Mouse (Mus musculus) stomach, postnatal 0 days (tissue): Measurements from ENCODE around the gene Ppp4c. TPM values are rescaled to one million over a fixed set of nuclear protein-coding genes. Genes with fewer than 3 reads are reported as not detected.

ENCODE experiments used
- ATAC-seq: fragments of 200-750 bp; cut with Nextera tagmentation; 2 replicates; pipeline ENCODE4 v1.8.0; 2017; ENCODE audit not compliant: low FRiP score, low TSS enrichment
- DNase-seq: peaks from one replicate; pipeline ENCODE4 v3.0.0-alpha.2; 2016; ENCODE audit warnings: low spot score
- H3K27ac ChIP-seq: fragments of 300-500 bp; sonication (generic); replicated peaks from 2 replicates; pipeline ENCODE4 v1.5.1; 2014; ENCODE audit warnings: mild to moderate bottlenecking, control low read depth
- H3K27me3 ChIP-seq: fragments of 300-500 bp; sonication (generic); 2 replicates; pipeline ENCODE4 v1.6.1; 2014; ENCODE audit warnings: low read length; ENCODE audit not compliant: control insufficient read depth, insufficient read depth
- H3K36me3 ChIP-seq: fragments of 300-500 bp; sonication (generic); 2 replicates; pipeline ENCODE4 v1.6.1; 2014; ENCODE audit warnings: low read length, mixed read lengths; ENCODE audit not compliant: control insufficient read depth, insufficient read depth
- H3K4me1 ChIP-seq: fragments of 300-500 bp; sonication (generic); replicated peaks from 2 replicates; pipeline ENCODE4 v1.6.1; 2014; ENCODE audit warnings: antibody characterized with exemption; ENCODE audit not compliant: control insufficient read depth, insufficient read depth
- H3K4me2 ChIP-seq: fragments of 300-500 bp; sonication (generic); replicated peaks from 2 replicates; pipeline ENCODE4 v1.6.1; 2014; ENCODE audit warnings: low read depth, mild to moderate bottlenecking, control low read depth, moderate library complexity
- H3K4me3 ChIP-seq: fragments of 300-500 bp; sonication (generic); 2 replicates; pipeline ENCODE4 v1.5.1; 2014; ENCODE audit warnings: low read depth, low read length, control low read depth
- H3K9ac ChIP-seq: fragments of 300-500 bp; sonication (generic); 2 replicates; pipeline ENCODE4 v1.6.1; 2014; ENCODE audit warnings: mild to moderate bottlenecking, low read length, control low read depth, mixed read lengths
- H3K9me3 ChIP-seq: fragments of 300-500 bp; sonication (generic); 2 replicates; pipeline ENCODE4 v1.6.1; 2016; ENCODE audit warnings: low read length; ENCODE audit not compliant: control insufficient read depth
- CTCF ChIP-seq: IDR thresholded peaks from 2 replicates; pipeline ENCODE4 v1.5.1; 2016; ENCODE audit warnings: antibody characterized with exemption, low read depth, mild to moderate bottlenecking, moderate library complexity
- WGBS: fragments of 180-500 bp; shearing (Covaris S2); extraction: QIAGEN DNeasy Blood & Tissue Kit; methylation state at CpG from one replicate; pipeline ENCODE4 v1.1.7; 2014; 5-methylcytosine and 5-hydroxymethylcytosine counted together
- polyA plus RNA-seq: library from polyadenylated mRNA; unstranded; fragments of >200 nt; fragmentation: Nextera tagmentation; extraction: Ambion mirVana; gene quantifications from 2 replicates; pipeline ENCODE4 v1.2.1, GENCODE M21; 2015

Gene Ppp4c
- polyA plus RNA-seq, 1 experiment from 2014 or later: 122 TPM

DNA sequence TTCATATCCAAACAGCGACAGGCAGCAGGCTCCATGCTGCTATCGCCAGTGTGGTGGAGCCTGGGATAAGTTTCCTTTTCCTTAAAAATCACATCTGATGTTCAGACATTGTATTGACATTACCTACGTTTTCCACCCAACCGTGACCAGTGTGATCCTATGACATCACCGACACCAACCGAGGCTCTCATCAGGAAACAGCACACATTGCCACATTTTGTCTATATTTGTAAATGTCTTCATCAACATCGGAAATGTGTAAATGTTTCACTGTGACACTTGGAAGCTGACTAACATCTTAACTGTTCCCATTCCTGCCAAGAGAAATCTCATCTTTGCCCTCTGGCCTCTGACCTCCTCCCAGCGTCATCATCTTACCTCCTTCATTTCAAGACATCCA lies 56.2 kb downstream of the Ppp4c start:
- Histone ChIP-seq H3K9ac (no peak overlapping the region), H3K4me1 (no peaks in the 10 kb centered on the region), H3K27ac (no peak overlapping the region), H3K27me3 (no peaks in the 10 kb centered on the region), H3K9me3 (no peaks in the 10 kb centered on the region), H3K4me2 (no peak overlapping the region), H3K4me3 (no peak overlapping the region), H3K36me3 (no peaks in the 10 kb centered on the region)
- WGBS: 72% methylated on average over 8 of the region's 8 CpGs
- ATAC-seq (no peak), DNase-seq (no peak)
- no peak for TF ChIP-seq CTCF

Other genes starting within 250 kb of the Ppp4c start
- 150 and 163 TPM in 2 replicates for gene Eif3c, start 226.1 kb downstream of the Ppp4c start, polyA plus RNA-seq
- 0.46 and 0.56 TPM in 2 replicates for gene Apobr, start 207.6 kb downstream of the Ppp4c start, polyA plus RNA-seq
- gene Cln3, start 206.7 kb downstream of the Ppp4c start, polyA plus RNA-seq: 17.2 and 17.7 TPM in 2 replicates
- 0.10 and 0.13 TPM in 2 replicates for gene Il27, start 197.6 kb downstream of the Ppp4c start, polyA plus RNA-seq
- gene Nupr1, start 161.6 kb downstream of the Ppp4c start, polyA plus RNA-seq: 140 and 182 TPM in 2 replicates
- 28.6 and 28.9 TPM in 2 replicates for gene Sgf29, start 143.2 kb downstream of the Ppp4c start, polyA plus RNA-seq
- 10.9 and 12.4 TPM in 2 replicates for gene Sult1a1, start 116.1 kb downstream of the Ppp4c start, polyA plus RNA-seq
- gene Bola2, start 97.1 kb downstream of the Ppp4c start, polyA plus RNA-seq: 92.3 and 93.4 TPM in 2 replicates
- gene Slx1b, start 96.7 kb downstream of the Ppp4c start, polyA plus RNA-seq: 6.1 and 6.2 TPM in 2 replicates
- gene Coro1a, start 84.7 kb downstream of the Ppp4c start, polyA plus RNA-seq: 15.7 and 16.9 TPM in 2 replicates
- 114 and 116 TPM in 2 replicates for gene Mapk3, start 32.9 kb downstream of the Ppp4c start, polyA plus RNA-seq
- 51.3 and 53.1 TPM in 2 replicates for gene Gdpd3, start 26.2 kb downstream of the Ppp4c start, polyA plus RNA-seq
- 86.0 and 102 TPM in 2 replicates for gene Ypel3, start 15.5 kb downstream of the Ppp4c start, polyA plus RNA-seq
- gene Tbx6, start 11.0 kb downstream of the Ppp4c start, polyA plus RNA-seq: 0.08 and 0.18 TPM in 2 replicates
- gene Fam57b, start 5.2 kb upstream of the Ppp4c start, polyA plus RNA-seq: 0.57 and 0.59 TPM in 2 replicates
- gene 4930451I11Rik, start 39.1 kb upstream of the Ppp4c start, polyA plus RNA-seq: not detected in 2 replicates
- gene Doc2a, start 54.9 kb upstream of the Ppp4c start, polyA plus RNA-seq: 0.15 and 0.41 TPM in 2 replicates
- 5.7 and 7.6 TPM in 2 replicates for gene Hirip3, start 69.5 kb upstream of the Ppp4c start, polyA plus RNA-seq
- gene Ino80e, start 69.9 kb upstream of the Ppp4c start, polyA plus RNA-seq: 31.0 and 34.4 TPM in 2 replicates
- 13.9 TPM in 2 replicates for gene Taok2, start 92.2 kb upstream of the Ppp4c start, polyA plus RNA-seq
- 32.9 and 36.3 TPM in 2 replicates for gene Tmem219, start 130.4 kb upstream of the Ppp4c start, polyA plus RNA-seq
- gene Kctd13, start 136.4 kb upstream of the Ppp4c start, polyA plus RNA-seq: 9.7 and 10.2 TPM in 2 replicates
- 0.28 and 0.40 TPM in 2 replicates for gene Asphd1, start 157.1 kb upstream of the Ppp4c start, polyA plus RNA-seq
- gene Sez6l2, start 158.1 kb upstream of the Ppp4c start, polyA plus RNA-seq: 1.5 and 1.6 TPM in 2 replicates
- gene Cdipt, start 183.4 kb upstream of the Ppp4c start, polyA plus RNA-seq: 79.3 and 80.4 TPM in 2 replicates
- gene Cdiptos, start 183.6 kb upstream of the Ppp4c start, polyA plus RNA-seq: 1.5 and 1.7 TPM in 2 replicates
- gene Mvp, start 222.1 kb upstream of the Ppp4c start, polyA plus RNA-seq: 49.5 and 50.0 TPM in 2 replicates
- 0.42 TPM in 1 of 2 replicates, not detected in the other for gene Pagr1b, start 224.0 kb upstream of the Ppp4c start, polyA plus RNA-seq
- gene Pagr1a, start 224.9 kb upstream of the Ppp4c start, polyA plus RNA-seq: 8.7 and 25.1 TPM in 2 replicates
- gene Gm42742, start 228.6 kb upstream of the Ppp4c start, polyA plus RNA-seq: 12.0 and 27.5 TPM in 2 replicates
- gene Prrt2, start 228.7 kb upstream of the Ppp4c start, polyA plus RNA-seq: 1.7 and 2.9 TPM in 2 replicates
- gene Maz, start 234.5 kb upstream of the Ppp4c start, polyA plus RNA-seq: 21.3 and 25.5 TPM in 2 replicates
- 20.8 and 24.4 TPM in 2 replicates for gene Kif22, start 250.0 kb upstream of the Ppp4c start, polyA plus RNA-seq